Mouse (Mus musculus): ENCODE results near the gene Cntnap5a.

DNA sequence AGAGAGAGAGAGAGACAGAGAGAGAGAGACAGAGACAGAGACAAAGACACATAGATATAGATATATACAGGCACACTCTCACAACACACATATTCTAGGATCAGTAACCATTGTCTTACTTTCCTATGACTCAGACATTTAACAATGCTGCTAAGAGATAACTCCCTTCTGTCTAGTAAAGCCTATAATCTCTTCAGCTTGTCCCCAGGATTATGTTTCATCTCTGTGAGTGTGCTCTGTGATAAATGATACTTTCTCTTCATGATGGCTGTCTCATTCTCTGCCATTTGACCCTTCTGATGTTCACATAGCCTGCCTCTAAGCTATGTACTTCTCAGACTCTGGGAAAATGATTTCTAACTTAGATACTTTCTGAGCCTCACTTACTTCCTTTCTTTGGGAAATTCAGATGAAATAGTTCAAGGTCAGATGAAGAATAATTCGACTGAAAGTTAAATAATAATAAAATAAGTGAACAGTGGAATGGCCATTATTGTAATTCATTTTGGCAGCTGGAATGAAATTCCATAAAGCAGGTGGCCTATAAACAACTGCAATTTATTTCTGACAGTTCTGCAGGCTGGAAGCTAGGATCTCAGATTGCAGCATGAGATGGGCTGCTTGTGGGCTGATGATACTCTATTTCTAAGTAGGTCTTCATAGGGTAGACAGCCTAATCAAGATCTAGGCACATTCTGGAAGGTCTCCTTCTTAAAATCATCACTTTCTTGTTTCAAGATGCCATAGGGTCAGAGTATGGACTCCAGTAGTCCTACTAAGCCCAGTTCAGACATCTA lies 444.1 kb downstream of the Cntnap5a start:
- TF ChIP-seq EP300 (IDR thresholded peaks at IDR 0.05; ENCODE audit: low read depth in 1 of 2, low read length in 2 of 2) (no peak), TBP (IDR thresholded peaks at IDR 0.05; ENCODE audit: low read depth, low read length) (no peak), TCF12 (IDR thresholded peaks at IDR 0.05; ENCODE audit: low read depth, low read length) (no peak), UBTF (IDR thresholded peaks at IDR 0.05; ENCODE audit: borderline replicate concordance, insufficient read depth, low read depth, low read length) (no peak), MEF2A (IDR thresholded peaks at IDR 0.05; ENCODE audit: extremely low read depth, insufficient replicate concordance, low read depth, low read length, poor library complexity, severe bottlenecking) (no peak), KAT2A (conservative IDR thresholded peaks at IDR 0.05; ENCODE audit: low read depth, low read length) (no peak), CTCF (IDR thresholded peaks at IDR 0.05 in 2 of 3, conservative IDR thresholded peaks at IDR 0.05 in 1 of 3; ENCODE audit: control insufficient read depth in 1 of 3, insufficient read depth in 1 of 3, low read depth in 2 of 3, low read length in 3 of 3, poor library complexity in 1 of 3, severe bottlenecking in 1 of 3) (no peak)

All from MEL (cell line).